Mouse (Mus musculus): ENCODE results near the gene Rnf145. TPM values are rescaled to one million over a fixed set of nuclear protein-coding genes. Genes with fewer than 3 reads are reported as not detected.

Rnf145 gene
- total RNA-seq, 2 experiments from 2014 or later = 30.6 to 32.2 TPM

DNA sequence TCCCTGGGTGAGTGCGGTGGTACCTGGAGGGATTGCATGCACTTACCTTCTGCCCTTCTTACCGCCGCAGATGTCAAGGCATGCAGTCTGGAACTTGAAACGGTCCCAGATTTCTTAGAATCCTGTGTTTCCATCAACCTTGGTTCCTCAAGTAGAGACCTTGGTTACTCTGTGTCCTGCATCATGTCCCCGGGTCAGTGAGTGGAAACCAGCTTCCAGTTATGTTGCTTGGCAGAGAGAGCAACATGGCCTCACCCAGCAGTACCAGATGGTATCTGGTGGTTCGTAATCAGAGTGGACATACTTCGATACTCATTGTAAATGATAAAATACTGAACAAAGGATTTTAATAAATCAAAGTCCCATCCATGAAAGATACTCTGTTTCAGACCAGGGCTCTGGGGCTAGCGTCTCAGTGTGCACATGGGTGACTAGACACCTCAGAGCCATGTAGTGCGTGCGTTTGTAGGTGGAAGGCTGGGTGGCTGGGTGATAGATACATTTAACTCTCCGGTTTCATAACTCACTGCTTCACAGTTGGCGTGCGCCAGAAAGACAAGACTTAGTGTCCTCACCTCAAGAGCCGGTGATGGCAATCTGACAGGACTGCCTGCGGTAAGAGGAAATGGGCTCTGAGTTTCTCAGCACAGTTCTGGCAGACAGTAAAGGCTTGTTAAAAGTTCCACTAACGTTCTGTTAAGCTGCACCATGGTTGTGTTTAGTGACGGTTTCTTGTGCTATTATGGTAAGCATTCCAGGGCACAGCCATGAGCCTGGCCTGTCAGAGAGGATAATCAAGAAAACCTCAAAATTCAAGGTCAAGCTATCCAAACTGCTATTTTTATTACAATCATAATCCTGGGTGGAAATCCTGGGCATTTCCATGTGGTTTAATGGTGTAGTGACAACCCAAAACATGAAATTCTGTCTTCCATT lies 14.3 kb downstream of the Rnf145 start:
- DNase-seq (ENCODE audit: low spot score in 2 of 2) = no peak

DNA sequence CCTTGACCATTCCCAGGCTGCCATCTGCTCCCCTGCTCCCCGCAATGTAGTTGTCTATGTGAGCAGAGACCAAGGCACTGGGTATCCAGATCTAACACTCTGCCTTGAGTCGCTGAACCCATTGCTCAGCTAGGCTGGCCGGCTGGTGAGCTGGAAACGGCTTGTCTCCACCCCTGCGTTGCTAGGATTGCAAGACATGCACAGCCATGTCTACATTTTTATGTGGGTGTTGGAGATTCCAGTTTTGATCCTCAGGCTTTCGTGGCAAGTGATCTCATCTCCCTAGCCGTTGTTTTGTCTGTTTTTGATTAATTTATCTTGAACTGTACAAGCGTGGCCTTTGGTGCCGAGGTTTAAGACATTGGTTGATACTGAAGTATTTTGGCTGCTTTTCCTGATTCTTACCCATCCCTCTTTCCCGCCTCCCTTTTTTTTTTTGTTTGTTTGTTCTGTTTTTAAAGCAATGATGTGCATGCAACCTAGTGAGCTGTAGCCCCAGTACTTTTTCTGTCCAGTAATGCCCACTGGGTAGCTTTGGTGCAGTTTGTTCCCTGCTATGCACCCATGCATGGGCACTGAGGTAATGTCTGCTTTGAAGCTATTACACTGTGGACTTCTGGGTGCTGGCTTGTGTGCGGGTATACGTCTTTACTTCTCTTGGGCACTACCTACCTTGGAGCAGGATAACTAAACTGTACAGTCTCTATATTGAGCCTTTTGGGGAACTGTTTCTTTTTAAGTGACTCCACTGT lies 16.4 kb downstream of the Rnf145 start:
- no peak for DNase-seq (ENCODE audit: low spot score in 2 of 2)

DNA sequence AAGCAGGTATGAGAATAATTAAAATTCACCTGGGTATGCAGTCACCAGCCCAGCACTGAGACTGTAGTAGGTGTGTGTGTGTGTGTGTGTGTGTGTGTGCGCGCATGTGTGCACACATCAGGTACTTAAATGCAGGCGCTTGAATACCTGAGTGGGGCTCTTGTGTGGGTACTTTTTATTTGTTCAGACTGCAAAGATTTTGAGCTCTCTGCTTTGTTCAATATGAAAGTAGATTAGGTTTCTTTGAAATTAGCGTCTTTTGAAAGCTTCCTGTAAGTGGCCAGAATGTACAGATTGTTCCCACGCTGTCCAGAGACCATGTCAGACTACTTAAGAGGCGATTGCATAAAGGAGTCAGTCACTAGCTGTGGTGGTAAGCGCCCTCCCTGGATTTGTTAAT lies 18.6 kb downstream of the Rnf145 start:
- DNase-seq (ENCODE audit: low spot score in 2 of 2) = no peak

DNA sequence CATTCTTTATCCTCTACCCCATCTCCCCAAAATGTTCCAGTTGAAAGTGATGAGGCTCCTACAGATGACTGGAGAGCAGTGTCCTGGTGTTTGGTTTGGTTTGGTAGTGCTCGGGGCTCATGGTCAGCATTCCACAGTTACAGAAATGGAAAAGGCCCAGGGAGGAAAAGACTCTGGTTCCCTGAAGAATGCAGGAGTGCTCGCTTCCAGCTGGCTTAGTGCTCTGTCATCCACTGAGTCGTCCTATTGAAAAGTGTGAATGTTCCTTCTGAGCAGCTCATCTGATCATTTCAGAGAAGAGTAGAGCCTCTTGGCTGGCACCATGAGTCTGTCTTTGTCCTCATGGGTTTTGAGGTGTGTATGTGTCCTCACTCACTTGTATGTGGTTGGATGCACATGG lies 19.3 kb downstream of the Rnf145 start:
- DNase-seq (ENCODE audit: low spot score in 2 of 2) = no peak

DNA sequence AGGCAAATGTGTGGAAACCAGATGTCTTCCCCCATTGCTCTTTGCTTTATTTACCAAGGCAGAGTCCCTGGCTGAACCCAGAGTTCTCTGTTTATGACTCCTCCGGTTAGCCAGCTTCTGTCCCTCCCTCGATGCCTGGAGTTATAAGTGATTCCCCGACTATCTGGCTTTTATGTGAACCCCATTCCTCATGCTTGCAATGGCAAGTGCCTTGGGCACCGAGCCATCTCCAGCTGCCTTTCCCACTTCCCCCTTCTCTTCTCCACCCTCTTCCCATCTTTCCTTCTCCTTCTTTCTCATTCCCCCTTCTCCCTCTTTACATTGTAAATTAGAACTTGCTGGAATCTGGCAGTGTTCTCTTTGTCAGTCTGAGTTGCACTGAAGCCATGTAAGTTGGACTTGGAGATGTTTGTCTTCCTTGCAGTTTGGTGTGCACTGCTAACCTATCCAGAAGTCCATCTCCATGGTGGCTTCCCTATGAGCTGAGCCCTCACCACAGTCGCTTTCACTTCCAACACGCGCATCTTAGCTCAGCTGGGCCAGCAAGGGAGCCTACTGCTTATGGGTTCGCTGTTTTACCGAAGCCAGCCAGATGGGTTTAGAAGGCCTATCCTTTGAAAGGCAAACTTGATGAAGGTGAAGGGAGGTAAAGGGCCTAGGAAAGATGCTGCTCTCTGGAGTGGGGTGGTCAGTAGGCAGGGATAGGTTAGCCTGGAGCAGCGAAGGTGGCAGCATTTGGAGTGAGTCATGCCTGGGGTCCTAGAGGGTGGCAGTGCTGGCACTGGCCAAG lies 19.9 kb downstream of the Rnf145 start:
- no peak for DNase-seq (ENCODE audit: low spot score in 2 of 2)

DNA sequence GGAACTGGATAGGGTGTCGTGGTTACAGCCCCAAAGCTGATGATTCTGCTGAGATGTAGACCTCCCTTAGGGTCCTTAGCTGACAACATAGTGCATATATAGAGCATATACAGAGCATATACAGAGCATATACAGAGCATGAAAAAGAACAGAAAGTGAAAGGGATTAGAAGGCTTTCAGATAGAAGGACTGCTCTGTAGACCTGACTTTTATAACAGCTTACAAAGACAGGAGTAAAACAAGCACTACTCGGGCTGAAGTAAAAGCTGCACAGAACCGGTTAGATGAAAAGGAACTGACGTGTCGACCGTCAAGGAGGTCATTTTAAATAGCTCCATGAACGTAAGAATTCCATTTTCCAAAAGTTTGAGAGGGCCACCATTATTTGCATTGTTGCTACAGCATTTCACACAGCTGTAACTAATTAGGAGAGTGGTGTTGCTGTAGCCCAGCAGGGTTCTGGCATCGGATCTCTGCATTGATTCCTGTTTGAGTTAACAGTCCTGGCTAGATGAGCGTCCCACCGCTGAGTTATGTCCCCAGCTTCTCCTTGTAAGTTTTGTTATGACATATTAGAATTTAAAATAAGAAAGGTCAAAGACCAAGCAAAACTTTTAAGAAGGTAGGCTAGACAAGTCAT lies 20.6 kb downstream of the Rnf145 start:
- DNase-seq (ENCODE audit: low spot score in 2 of 2) = no peak

DNA sequence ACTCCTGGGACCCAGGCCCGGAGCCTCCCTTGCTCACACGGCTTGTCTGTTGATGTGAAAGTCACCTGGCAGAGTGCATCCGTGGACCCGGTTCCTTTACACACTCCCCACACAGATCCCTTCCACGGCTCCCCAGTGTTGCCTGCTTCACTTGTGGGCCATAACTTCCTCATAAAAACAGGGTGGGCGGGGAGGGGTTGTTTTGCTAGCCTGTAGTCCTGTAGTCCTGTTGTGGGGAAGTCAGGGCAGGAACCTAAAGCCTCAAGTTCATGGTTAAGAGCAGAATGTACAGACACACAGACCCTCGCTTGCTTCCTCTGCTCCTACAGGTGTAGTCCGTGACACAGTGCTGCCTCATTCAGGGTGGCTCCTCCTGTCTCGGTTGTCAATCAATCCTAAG lies 21.5 kb downstream of the Rnf145 start:
- DNase-seq (ENCODE audit: low spot score in 2 of 2) = no peak

DNA sequence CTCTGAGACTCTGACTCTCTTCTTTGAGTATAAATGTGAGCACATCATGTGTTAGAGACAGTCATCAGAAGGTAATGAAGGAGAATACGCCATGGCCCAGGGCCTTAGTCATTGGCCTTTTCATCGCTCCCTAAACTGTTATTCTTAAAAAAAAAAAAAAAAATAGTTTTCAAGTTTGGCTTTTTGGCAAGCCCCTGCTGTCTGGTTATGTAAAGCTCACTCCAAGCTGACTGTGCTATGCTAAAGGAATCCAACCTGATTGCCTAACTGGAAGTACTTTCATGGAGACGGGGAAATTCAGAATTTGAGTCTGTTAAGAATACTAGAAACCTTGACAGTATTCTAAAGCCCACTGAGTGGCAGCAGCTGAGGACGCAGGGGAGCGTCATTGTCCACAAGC lies 22.5 kb downstream of the Rnf145 start:
- no peak for DNase-seq (ENCODE audit: low spot score in 2 of 2)

DNA sequence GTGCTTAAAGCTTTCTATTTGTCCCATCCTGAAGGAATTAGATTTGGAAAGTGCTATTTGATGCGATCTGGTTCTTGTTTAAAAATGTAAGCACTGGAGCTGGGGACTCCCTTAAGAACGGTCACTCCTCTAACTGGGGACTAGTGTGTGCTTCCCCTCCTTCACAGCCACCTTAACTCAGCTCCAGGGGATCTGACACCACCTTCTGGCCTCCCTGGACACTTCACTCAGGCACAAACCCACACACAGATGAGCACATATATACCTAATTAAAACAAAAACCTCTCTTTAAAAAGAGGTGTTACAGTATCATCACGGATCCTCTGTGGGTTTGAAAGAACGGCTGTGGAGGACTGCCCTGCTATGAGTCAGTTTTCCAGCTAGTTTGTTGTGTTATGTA lies 23.0 kb downstream of the Rnf145 start:
- no peak for DNase-seq (ENCODE audit: low spot score in 2 of 2)

DNA sequence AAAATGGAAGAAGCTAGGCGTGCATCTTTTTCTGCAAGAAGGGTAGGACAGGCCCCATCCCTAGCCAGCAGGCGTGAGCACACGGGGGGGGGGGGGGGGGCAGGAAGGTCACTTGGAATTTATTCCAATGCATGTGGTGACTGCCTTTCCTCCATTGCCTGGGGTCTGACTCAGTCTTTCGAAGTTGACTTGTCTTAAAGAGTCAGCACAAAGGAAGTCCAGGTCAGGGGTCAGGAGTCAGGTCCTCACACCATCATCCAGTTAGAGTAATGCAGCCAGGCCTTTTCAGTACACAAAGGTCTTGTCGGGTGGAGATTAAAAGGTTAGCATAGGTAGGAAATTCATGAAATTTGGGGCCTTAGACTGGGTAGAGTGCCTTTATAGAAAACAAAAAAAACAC lies 24.8 kb downstream of the Rnf145 start:
- no peak for DNase-seq (ENCODE audit: low spot score in 2 of 2)

DNA sequence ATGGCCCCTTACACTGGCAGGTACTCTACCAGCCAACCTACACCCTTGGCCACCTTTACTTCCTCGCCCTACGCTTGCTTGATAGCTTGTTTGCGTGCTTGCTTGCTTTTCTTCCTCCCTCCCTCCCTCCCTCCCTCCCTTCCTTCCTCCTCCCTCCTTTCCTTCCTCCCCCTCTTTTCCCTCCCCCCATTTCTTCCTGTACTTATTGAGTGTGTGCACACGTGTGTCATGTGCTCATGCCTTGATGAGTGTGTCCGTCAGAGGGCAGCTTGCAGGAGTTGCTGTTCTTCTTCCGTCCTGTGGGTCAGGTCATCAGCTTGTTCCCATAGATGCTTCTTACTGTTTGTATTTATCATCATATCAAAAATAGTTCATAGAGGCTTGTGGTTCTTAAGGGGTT lies 25.2 kb downstream of the Rnf145 start:
- no peak for DNase-seq (ENCODE audit: low spot score in 2 of 2)

DNA sequence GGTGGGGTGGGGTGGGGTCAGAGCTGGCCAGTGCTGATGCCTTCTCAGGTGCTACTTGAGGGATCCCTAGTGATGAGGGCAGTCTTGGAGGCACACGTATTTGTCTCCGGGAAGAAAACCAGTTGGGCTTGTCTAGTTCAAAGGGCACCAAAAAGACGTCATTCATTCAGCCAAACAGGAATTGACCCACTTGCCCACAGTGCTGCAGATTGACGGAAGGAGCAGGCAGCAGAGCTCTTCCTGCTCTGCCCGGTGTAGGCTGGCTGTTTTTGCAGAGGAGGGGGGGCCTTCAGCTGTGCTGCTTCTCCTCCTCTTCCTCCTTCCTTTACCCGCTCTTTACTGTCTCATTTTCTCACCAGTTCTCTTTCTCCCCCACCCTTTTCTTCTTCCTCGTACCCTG lies 26.4 kb downstream of the Rnf145 start:
- DNase-seq (ENCODE audit: low spot score in 2 of 2) = no peak

DNA sequence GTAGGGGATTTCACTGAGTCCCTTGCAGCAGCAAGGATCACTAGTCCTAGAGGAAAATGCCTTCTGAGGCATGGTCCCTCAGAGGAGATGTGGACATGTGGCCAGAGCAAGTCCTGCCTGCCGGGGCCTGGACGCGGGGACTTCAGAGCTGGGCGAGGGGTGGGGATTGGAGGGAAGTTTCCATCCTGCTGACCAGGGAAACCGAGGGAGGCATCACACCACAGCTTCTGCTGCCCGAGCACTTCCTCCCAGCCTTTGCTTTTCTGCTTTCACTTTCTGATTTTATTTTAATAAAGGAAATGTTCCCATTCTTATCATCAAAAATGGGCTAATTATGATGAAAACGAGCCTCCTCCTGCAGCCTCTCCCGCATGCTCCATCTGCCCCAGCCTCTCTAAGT lies 27.5 kb downstream of the Rnf145 start:
- DNase-seq (ENCODE audit: low spot score in 2 of 2) = no peak

DNA sequence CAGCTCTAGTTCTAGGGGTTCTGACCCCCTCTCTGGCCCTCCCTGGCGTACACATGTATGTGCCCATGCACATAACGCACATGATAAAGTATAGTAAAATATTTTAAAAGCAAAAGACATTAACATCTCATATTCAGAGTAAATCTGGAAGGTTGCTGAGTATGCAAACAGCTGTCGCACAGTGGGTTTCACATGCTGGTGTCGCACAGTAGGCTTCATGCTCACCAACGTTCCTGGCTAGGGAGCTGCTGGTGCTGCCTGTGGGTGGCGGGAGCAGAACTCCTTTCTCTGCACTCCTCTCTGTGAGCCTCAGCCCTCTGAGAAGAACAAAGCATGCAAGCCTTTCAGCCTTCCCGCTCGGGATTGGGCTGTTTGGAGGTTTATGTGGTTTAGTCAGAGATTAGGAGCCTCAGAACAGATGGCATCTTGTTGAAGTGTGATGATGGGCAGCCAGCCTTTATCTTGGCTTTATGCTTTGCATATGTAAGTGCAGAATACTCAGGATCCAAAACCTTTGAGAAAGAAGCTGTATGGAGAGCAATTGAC lies 29.0 kb downstream of the Rnf145 start:
- no peak for DNase-seq (ENCODE audit: low spot score in 2 of 2)

DNA sequence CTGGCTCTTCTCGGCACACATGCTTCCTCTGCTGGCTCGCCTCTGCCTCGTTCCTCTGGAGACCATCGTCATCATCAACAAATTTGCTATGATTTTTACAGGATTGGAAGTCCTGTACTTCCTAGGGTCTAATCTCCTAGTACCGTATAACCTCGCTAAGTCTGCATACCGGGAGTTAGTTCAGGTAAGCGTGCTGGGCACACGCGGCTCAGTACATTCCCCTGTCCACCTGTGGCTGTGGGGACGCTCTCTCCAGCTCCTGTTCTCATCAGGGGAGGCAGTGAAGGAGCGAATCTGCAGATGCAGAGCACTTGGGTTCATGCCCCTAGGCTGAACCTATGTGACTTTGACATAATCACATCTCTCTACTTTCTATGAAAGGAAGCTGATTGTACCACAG lies 30.1 kb downstream of the Rnf145 start:
- no peak for DNase-seq (ENCODE audit: low spot score in 2 of 2)

DNA sequence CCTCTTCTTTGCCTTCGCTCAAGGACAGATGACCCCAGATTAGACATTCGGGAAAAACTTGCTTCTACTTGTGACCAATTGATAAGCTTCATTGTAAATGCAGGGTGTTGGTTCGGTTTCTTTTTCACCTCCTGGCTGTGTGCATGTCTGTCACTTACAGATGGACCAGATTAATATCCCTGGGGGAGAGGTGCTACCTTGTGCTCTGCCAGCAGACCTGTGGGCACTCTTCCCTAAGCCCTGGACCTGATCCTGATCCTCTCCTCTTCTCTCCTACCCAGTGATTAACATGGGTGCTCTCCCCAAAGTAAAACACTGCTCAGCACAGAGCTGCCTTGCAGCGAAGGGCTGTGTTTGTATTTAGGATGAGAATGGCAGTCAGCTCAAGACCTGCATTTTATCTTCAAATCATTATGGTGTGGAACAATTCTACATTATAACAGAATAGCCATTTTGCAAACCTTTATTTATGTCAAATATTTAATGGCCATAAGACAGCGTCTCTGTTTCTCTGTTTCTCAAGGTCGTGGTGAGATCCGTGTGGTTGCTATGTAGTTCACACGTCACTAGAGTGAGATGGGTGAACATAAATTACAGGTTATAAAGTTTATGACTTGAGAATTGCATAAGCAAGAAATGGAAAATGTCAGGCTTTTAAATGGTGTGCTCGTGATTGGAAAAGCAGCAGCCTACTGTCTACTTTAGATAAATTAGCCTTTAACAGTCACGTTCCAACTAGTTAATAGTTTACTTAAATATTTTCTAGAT lies 30.9 kb downstream of the Rnf145 start:
- no peak for DNase-seq (ENCODE audit: low spot score in 2 of 2)

DNA sequence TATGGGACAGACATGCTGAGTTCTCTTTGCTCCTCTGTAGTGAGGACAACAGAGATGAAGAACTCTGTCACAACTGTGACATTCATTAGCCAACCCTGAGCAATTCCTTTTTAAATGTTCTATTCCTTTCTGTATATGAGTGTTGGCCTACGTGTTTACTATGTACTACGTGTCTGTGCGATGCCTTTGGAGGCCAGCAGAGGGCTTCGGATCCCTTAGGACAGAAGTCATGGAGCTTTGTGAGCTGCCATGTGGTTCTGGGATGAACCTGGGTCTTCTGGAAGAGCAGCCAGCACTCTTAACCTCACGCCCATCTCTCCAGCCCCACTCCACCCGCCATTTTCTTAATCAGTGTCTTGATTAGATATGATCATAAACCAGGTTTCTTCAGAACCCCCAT lies 32.2 kb downstream of the Rnf145 start:
- no peak for DNase-seq (ENCODE audit: low spot score in 2 of 2)

DNA sequence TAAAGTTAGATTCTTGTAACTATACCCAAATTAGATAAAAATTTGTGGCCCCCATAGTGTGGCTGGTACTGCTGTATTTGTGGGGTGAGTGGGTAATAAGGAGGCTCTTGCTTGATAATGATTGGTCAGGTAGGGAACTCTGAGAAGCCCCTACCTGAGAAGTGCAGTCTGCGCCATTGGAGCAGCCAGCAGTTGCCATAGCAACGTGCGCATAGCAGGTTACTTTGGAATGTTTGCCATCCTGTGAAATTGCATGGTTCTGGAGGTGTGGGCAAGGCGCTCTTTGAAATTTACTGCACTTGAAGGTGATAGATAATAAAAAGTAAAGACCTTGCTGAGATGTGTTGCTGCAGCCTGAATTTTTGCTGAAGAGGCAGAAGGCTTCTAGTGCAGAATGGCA lies 35.6 kb downstream of the Rnf145 start:
- DNase-seq (ENCODE audit: low spot score in 2 of 2) = no peak

DNA sequence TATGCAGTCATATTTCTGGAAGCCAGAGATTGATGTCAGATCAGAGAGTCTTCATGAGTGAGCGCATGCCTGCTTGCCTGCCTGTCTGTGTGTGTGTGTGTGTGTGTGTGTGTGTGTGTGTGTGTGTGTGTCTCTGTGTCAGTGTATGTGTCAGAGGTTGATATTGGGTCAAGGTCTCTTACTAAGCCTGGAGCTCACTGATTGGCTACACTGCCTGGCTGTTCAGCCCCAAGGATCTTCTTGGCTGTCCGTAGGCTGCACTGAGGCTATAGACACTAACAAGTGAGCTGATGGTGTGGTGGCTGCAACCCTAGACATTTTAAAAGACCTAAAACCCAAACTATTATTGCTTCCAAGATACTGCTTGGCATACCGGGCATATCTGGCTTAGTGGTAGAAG lies 39.8 kb downstream of the Rnf145 start:
- DNase-seq (ENCODE audit: low spot score in 2 of 2) = no peak

DNA sequence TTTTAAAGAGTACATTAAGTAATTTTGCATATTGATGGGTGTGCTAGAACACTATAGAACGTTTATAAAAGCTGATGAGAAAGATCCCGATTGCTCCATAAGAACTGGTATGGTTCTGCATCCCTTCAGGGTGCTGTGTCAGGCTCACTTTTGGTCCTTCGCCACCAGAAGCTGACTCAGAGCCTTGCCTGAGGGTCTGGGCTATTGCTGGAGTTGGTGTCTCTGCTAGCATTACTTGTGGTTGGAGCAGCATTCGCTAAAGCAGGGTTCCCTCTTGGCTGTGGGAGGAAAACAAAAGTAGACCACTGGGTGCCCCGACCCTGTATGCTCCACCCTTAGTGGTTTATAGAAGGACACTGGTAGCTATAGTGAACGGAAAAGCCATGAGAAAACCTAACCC lies 40.7 kb downstream of the Rnf145 start:
- DNase-seq (ENCODE audit: low spot score in 2 of 2) = no peak

All from gastrocnemius, postnatal 4 days (tissue).